Mouse (Mus musculus): ENCODE measurements around the gene Myo7a. TPM values are rescaled to one million over a fixed set of nuclear protein-coding genes. Genes with fewer than 3 reads are reported as not detected.

The Myo7a gene
- polyA plus RNA-seq (2016; fragmentation: Nextera tagmentation; extraction: Ambion mirVana), result 17.3 and 21.2 TPM in 2 replicates

DNA sequence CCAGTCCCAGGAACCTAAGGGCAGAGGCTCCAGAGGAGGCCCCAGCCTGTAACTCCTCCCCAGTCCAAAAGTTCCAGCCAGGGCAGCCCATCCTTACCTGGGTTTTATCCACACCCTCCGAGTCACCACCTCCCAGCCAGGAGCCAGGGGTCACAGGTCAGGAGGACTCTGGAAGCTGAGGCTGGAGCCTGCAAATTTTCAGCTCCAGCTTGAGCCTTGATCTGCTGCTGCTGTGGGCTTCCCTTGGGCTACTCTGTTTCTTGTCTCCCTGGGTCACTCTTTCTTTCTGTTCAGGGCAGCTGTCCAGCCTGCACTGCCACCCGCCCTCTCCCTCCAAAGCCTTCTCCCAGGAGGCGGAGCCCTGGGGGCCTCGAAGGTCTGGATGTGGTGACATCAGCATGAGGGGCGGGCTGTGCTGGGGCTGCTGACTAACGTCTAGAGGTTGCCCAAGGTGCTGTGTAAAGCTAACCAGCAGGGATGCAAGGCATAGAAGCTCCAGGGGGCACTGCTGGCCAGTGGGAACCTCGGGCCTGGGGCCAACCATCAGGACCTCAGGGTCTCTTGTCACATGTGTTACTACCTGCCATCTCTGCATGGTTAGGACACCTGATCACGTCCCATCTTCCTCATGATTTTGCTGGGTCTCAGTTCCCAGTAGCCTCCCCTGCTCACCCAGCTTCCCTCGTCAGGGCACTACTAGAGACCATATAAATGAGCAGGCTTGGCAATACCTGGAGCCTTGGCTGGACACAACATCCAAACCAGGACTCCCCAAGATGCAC lies at the start of gene Myo7a:
TSS of gene Myo7a (minus strand) at position 346 of the 782 bp plus-strand sequence.
- no peaks in the 10 kb centered on the region for H3K9me3 ChIP-seq
- H3K27ac ChIP-seq, result peak within 1 kb of the TSS; percentile 66
- peaks cover 50% of the 10 kb centered on the region for H3K4me1 ChIP-seq (replicated peaks)
- peaks cover 10% of the 10 kb centered on the region; the same call in 1 of the 2 replicates for H3K27me3 ChIP-seq (ENCODE audit: insufficient read depth, poor library complexity, severe bottlenecking)
- H3K36me3 ChIP-seq, result no peaks in the 10 kb centered on the region
- WGBS, result 31% methylated on average over 9 of the region's 9 CpGs
- peak within 1 kb of the TSS; percentile 38 for H3K4me3 ChIP-seq
- peak; percentile 50 for DNase-seq (ENCODE audit: low spot score)

DNA sequence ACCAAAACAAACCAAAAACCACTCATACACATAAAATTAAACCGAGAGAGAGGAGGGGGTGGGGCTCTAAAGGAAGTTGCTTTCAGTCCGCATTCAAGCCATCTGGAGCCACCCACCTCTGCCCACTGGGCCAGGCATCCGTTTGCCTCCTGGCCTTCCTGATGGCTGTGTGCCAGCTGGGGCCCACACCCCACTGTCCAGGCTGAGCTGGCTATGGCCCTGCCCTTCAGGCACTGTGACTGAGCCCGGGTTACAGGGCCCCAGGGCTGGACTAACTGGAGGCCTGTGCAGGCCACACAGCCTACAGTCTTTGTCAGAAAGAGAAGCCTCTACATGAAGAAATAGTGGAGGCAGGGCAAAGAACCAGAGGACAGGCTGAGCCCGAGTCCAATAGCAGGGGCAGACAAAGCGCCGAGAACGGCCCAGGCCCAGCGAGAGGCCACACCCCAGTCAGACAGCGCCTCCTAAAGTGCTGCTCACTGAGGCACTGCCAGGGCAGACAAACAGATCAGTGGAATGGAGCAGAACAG lies 45.7 kb upstream of the Myo7a start:
- H3K27me3 ChIP-seq (ENCODE audit: insufficient read depth, poor library complexity, severe bottlenecking), result no peaks in the 10 kb centered on the region; the same call in 1 of the 2 replicates
- no peak overlapping the region for H3K4me3 ChIP-seq
- H3K4me1 ChIP-seq (replicated peaks), result peaks cover 47% of the 10 kb centered on the region
- DNase-seq (ENCODE audit: low spot score), result no peak
- peak overlapping the region; percentile 81 for H3K27ac ChIP-seq
- WGBS, result 67% methylated on average over 10 of the region's 10 CpGs
- H3K9me3 ChIP-seq, result no peaks in the 10 kb centered on the region
- H3K36me3 ChIP-seq, result no peaks in the 10 kb centered on the region

DNA sequence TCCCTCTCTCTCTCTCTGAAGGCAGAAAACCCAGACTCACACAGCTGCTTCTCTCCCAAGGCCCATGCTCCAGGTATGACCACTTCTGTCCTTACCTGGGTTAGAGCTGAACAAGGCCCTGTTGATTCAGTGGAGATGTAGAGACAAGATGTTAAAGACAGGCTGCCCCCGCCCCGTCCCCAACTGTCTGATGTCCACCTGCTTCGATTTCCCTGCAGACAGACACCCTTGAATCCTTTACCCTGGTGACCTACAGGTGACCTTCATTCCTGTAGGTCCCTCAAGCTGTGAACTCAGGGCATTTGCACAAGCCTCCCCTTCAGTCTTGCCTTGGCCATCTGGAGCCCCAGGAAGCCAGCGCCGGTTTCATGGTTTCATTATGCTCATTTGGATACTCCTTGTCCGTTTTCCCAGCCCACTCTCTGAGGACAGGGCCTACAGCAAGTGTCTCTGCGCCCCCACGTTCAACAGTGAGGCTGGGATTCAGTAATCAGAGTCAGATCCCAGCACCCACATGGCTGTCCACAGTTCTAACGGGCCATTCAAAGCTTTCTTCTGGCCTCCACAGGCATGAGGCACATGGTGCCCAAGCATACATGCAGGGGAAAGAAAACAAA lies 45.2 kb upstream of the Myo7a start:
- no peaks in the 10 kb centered on the region; the same call in 1 of the 2 replicates for H3K27me3 ChIP-seq (ENCODE audit: insufficient read depth, poor library complexity, severe bottlenecking)
- H3K4me3 ChIP-seq, result no peak overlapping the region
- 82% methylated on average over 9 of the region's 9 CpGs for WGBS
- H3K4me1 ChIP-seq (replicated peaks), result peaks cover 53% of the 10 kb centered on the region
- H3K27ac ChIP-seq, result peak overlapping the region; percentile 81
- H3K9me3 ChIP-seq, result no peaks in the 10 kb centered on the region
- H3K36me3 ChIP-seq, result no peaks in the 10 kb centered on the region
- no peak for DNase-seq (ENCODE audit: low spot score)

DNA sequence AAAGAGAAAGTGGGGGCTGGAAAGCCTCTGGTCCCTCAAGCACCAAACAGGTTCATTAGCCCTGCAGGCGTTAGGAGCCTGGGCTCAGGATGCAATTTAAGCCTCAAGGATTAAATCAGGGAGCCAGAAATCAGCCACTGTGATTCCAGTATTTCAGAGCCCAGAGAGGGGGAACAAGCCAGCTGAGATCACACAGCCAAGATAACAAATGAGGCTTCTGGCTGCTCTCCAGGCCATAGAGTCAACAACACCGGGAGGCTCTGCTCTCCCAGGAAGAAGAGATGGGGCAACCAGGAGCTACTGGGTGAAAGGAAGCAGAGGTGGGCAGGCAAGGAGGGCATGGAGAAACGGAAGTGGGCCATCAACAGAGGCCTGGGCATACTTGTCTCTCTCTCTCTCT lies 44.4 kb upstream of the Myo7a start:
- Histone ChIP-seq H3K4me1 (replicated peaks) (peaks cover 59% of the 10 kb centered on the region), H3K36me3 (no peaks in the 10 kb centered on the region), H3K27ac (0 out of 2 replicates have a peak overlapping the region, but pooled peaks have one; percentile 4), H3K27me3 (ENCODE audit: insufficient read depth, poor library complexity, severe bottlenecking) (no peaks in the 10 kb centered on the region; the same call in 1 of the 2 replicates), H3K4me3 (no peak overlapping the region), H3K9me3 (no peaks in the 10 kb centered on the region)
- DNase-seq (ENCODE audit: low spot score), result no peak
- WGBS, result 67% methylated on average over 3 of the region's 3 CpGs

DNA sequence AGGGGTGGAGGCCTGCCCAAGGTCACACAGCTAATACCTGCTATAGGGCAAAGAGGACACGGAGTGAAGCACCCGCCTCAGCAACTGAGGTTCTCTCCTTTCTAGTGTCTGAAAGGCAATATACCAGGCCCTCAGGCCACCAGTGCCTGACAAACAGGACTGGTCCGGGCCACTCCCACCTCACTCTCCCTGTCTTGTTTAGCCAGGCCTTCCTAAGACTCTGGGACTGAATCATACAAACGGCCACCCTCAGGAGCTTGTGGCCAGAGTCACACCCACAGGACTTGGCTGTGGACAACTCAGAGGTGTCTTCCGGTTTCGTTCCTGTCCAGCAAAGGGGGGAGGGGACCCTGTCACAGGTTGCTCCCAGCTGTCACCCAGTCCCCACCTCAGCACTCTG lies 42.9 kb upstream of the Myo7a start:
- 80% methylated on average over 6 of the region's 6 CpGs for WGBS
- Histone ChIP-seq H3K4me1 (replicated peaks) (peaks cover 72% of the 10 kb centered on the region), H3K9me3 (no peaks in the 10 kb centered on the region), H3K27ac (no peak overlapping the region), H3K27me3 (ENCODE audit: insufficient read depth, poor library complexity, severe bottlenecking) (no peaks in the 10 kb centered on the region; the same call in 1 of the 2 replicates), H3K36me3 (no peaks in the 10 kb centered on the region), H3K4me3 (no peak overlapping the region)
- no peak for DNase-seq (ENCODE audit: low spot score)

DNA sequence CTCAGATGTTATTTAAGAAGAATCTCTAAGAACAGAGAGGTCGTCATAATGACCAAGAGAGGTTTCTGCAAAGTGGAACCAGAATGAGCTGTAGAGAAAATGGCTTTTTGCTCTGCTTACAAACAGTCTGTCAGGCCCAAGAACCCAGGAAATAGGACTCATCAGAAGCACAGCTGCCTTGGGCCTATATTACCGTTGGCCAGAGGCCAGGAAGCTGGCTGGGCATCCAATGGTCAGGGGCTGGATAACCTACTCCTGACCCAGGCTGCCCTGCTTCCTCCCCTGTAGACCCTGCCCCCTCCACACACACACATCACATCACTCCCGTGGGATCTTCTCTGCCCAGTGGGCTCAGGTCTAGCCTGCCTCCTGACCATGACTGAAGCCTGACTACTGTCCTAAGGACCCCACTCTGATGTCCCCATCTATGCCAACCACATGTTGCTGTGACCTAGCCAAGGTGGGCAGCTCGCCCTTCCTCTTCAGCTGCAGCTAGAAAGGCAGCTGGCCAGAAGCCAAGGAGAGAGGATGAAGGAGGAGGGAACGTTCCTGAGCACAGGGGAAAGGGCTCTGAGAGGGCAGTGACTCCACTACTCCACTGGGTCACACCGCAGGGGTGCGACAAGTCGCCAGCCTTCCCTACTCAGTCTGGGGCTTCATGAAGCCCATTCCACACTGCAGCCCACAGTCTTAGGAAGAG lies 40.9 kb upstream of the Myo7a start:
- Histone ChIP-seq H3K27me3 (ENCODE audit: insufficient read depth, poor library complexity, severe bottlenecking) (no peaks in the 10 kb centered on the region; the same call in 1 of the 2 replicates), H3K4me3 (no peak overlapping the region), H3K9me3 (no peaks in the 10 kb centered on the region), H3K4me1 (replicated peaks) (peaks cover 83% of the 10 kb centered on the region), H3K36me3 (no peaks in the 10 kb centered on the region), H3K27ac (peak overlapping the region; percentile 59; the same call in 1 of the 2 replicates)
- DNase-seq (ENCODE audit: low spot score), result no peak
- 61% methylated on average over 8 of the region's 8 CpGs for WGBS

DNA sequence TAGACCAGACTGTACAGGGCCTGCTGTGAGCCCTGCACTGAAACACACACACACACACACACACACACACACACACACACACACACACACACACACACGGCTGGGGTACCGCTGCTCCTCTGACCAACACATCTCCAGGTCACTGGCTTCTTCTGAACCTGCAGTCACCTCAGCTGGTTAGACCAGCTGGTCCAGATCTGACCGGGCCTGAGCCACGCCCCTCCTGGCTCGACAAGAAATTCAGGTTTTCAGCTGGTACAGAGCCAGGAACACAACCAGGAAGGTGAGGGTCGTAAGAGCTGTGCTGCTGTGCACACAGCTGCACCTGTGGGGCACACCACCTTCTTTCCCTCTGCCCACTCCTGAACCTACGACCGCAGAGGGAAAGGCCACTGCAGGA lies 39.2 kb upstream of the Myo7a start:
- Histone ChIP-seq H3K9me3 (no peaks in the 10 kb centered on the region), H3K27me3 (ENCODE audit: insufficient read depth, poor library complexity, severe bottlenecking) (no peaks in the 10 kb centered on the region; the same call in 1 of the 2 replicates), H3K36me3 (no peaks in the 10 kb centered on the region), H3K27ac (no peak overlapping the region), H3K4me3 (no peak overlapping the region), H3K4me1 (replicated peaks) (peaks cover 66% of the 10 kb centered on the region)
- DNase-seq (ENCODE audit: low spot score), result no peak
- WGBS, result 53% methylated on average over 8 of the region's 8 CpGs

DNA sequence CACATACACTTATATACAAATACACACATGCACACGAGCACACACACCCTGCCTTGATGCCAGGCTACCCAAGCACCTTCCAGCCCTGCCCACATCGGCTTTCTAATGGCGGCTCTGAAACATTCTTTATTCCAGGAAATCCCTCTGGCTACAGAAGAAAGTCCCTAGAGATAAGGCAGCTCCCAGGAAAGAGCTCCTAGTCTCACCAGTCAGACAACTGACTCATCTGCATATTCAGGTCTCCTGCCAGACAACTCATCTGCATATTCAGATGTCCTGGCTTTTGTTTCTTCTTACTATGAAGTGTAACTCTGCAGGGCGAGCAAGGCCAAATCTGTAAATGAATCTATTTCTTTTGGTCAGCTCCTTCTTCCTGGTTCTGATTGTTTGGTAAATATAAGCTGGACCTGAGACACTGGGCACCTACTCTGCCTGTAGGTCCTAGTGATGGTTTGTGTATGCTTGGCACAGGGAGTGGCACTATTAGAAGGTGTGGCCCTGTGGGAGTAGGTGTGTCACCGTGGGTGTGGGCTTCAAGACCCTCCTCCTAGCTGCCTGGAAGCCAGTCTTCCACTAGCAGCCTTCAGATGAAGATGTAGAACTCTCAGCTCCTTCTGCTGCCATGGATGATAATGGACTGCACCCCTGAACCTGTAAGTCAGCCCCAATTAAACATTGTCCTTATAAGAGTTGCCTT lies 38.5 kb upstream of the Myo7a start:
- H3K27me3 ChIP-seq (ENCODE audit: insufficient read depth, poor library complexity, severe bottlenecking), result 0 out of 2 replicates have a peak, but pooled peaks cover 3% of the 10 kb centered on the region
- no peak overlapping the region for H3K4me3 ChIP-seq
- no peak overlapping the region for H3K27ac ChIP-seq
- DNase-seq (ENCODE audit: low spot score), result no peak
- WGBS, result 64% methylated on average over 5 of the region's 5 CpGs
- no peaks in the 10 kb centered on the region for H3K36me3 ChIP-seq
- H3K9me3 ChIP-seq, result no peaks in the 10 kb centered on the region
- H3K4me1 ChIP-seq (replicated peaks), result peaks cover 64% of the 10 kb centered on the region

DNA sequence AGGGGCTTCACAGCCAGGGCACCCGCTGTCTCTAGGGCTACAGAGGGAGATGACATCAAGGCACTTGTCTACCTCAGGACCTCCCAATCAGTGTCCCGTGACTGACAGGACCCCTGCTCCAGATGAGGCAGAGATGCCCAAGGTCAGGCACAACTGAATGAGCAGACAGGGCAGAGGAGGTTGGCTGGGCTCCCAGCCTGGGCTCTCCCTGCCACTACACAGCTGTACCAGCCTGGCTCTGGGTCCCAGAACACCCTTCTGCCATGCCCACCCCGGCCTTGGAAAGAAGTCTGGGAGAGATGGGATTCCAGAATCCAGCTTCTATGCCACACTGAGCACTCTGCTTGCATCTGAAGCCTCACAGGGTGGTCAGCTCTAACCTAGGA lies 36.9 kb upstream of the Myo7a start:
- WGBS, result 61% methylated on average over 3 of the region's 3 CpGs
- Histone ChIP-seq H3K4me1 (replicated peaks) (peaks cover 67% of the 10 kb centered on the region), H3K4me3 (no peak overlapping the region), H3K27me3 (ENCODE audit: insufficient read depth, poor library complexity, severe bottlenecking) (peaks cover 12% of the 10 kb centered on the region; the same call in 1 of the 2 replicates), H3K9me3 (no peaks in the 10 kb centered on the region), H3K36me3 (no peaks in the 10 kb centered on the region), H3K27ac (peak overlapping the region; percentile 57)
- no peak for DNase-seq (ENCODE audit: low spot score)

DNA sequence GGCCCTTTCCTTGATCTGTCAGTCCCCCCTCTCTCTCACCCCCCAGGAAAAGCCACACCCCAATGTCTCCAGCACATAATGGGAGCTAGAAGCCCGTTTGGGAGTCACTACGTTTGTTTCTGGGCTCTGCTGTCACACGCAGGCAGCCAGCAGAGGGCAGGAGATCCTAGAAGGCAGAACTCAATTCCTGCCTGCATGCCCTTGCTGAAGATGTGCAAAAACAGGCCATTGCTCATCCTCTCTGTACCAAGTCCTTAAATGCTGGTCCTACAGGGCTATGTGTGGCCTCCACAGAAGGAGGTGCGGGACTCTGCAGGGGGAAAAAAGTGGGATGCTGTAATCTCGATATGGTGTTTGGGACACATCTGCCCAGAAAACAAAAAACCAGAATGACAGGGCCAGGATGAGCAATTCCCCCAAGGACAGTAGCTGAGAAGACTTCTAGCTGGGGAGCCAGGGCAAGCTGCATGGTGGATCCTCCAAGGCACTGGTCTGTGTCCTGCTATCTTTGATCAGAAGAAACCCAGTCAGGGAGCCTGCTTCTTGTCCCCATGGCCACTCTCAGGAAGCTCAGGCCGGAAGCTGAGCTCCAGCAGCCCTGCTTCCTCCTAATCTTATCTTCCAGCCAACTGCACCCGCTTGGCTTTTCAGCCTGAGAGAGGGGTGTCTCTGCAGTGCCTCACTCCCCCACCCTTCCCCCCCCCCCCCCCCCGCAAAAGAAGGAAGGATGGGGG lies 36.4 kb upstream of the Myo7a start:
- WGBS, result 27% methylated on average over 8 of the region's 8 CpGs
- Histone ChIP-seq H3K27ac (peak overlapping the region; percentile 57), H3K4me1 (replicated peaks) (peaks cover 66% of the 10 kb centered on the region)

DNA sequence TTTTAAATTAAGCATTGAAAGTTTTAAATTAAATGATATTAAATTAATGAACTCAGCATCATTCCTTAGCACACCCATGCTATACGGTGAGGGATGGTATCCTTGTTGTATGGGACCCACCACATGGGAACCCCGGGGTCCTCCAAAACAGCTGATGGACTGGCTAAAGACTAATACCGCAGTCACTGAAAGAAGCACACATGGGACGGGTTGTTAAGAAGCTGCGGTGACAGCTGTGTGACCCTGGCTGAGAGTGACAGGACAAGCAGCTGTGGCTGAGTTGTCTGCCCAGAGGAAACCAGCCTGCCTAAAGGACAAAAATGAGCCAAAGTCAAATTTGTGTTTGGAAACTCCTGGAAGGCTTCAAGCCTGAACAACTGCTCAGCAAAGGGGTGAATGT lies 34.6 kb upstream of the Myo7a start:
- Histone ChIP-seq H3K4me1 (replicated peaks) (peaks cover 68% of the 10 kb centered on the region), H3K36me3 (no peaks in the 10 kb centered on the region), H3K4me3 (no peak overlapping the region), H3K27me3 (ENCODE audit: insufficient read depth, poor library complexity, severe bottlenecking) (peaks cover 12% of the 10 kb centered on the region; the same call in 1 of the 2 replicates), H3K27ac (no peak overlapping the region), H3K9me3 (no peaks in the 10 kb centered on the region)
- no peak for DNase-seq (ENCODE audit: low spot score)
- 74% methylated on average over 5 of the region's 5 CpGs for WGBS

More for the DNA sequence above, 36.4 kb upstream of the Myo7a start:
- no peak overlapping the region for H3K4me3 ChIP-seq
- H3K9me3 ChIP-seq, result no peaks in the 10 kb centered on the region
- peak; percentile 69 for DNase-seq (ENCODE audit: low spot score)
- H3K27me3 ChIP-seq (ENCODE audit: insufficient read depth, poor library complexity, severe bottlenecking), result peaks cover 12% of the 10 kb centered on the region; the same call in 1 of the 2 replicates
- H3K36me3 ChIP-seq, result no peaks in the 10 kb centered on the region
